Mouse (Mus musculus) mature B cell (primary cell): ENCODE data around the gene Ccdc28b.

Experiments used
- in situ Hi-C: fragments of 300-500 bp; cut with MboI; formaldehyde crosslinking; loops from 2 replicates; pipeline ENCODE4 v1.14.3; 2019

Ccdc28b gene

DNA sequence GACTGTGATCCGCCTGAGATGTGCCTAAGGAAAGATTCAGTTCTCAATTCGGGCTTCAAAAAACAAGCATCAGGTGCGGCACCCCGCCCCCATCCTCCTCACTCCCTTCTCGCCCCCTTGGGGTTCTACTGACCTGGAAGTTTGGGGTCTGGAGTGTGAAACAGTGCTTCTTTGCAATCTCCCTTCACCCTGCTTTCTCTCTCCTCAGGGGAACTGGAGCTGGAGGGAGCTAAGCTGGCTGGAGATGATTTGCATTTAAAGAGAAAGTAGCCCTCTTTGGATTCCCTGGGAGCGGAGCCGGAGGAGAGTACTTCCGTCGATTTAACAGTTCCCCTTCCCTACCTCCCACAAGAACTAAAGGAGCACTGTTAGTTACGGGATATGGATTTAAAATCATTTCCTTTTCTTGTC, at the start of gene Ccdc28b:
TSS of gene Ccdc28b (minus strand) at position 267 of the 411 bp plus-strand sequence.
- in situ Hi-C loops = no loop called here

DNA sequence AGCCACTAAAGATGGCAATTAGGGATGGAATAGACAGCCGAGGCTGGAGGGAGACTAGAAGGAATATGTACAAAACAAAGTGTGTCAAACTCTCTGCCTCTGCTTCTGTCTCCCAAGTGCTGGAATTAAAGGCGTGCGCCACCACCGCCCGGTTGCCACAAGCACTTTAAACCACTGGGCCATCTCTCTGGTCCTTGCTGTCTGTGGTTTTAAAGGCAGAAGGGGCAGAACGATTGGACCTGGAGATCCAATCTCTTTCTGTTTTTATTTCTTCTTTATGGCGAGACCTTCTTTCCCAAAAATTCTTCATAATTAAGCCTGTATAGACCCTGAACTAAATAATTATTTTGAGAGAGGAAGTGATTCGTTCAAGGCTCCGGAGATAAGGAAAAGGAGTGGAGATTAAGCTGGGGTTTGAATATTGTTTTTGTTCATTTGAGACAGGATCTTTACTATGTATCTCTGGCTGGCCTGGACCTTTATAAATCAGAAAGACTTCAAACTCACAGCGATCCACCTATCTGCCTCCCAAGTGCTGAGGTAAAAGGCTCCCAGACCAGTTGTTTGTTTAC, 49.2 kb upstream of the Ccdc28b start:
- in situ Hi-C loops = no loop called here

DNA sequence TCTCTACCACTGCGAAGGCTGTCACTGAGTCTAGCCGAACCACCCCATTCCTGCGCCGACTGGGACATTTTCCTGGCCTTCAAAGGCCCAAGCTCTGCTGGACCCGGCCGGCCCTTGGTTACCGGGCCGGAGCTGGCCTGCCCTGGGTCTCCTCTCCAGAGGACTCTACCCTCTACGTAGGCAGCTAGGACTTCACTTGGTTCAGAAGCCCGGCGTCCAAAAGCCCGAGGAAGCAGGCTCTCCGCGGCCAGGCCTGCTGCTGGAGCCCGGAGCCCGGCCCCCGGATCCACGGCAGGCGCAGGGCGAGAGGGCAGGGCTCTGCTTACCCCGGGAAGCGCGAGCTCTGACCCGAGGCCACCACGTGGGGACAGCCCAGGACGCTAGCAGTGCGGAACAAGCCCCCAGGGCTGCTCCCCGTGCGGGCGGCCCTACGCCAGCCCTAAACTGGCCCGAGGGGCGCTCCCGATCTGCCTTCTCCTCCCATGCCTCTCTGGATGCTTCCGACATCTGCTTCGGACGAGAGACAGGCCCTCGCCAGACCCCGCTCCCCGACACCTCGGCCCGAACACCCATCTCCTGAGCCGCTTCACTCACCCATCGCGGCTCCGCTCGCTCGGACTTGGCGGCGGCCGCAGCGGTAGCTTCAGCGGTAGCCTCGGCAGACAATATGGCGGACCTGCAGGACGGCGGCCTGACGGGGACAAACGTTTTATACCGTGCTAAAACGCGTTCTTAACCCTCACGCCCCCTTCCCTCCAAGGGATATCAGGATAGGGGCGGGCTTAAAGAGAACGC, 48.5 kb upstream of the Ccdc28b start, which contains the start of gene Kpna6:
TSS of gene Kpna6 (minus strand) at position 685 of the 795 bp plus-strand sequence.
- in situ Hi-C loops = no loop called here

DNA sequence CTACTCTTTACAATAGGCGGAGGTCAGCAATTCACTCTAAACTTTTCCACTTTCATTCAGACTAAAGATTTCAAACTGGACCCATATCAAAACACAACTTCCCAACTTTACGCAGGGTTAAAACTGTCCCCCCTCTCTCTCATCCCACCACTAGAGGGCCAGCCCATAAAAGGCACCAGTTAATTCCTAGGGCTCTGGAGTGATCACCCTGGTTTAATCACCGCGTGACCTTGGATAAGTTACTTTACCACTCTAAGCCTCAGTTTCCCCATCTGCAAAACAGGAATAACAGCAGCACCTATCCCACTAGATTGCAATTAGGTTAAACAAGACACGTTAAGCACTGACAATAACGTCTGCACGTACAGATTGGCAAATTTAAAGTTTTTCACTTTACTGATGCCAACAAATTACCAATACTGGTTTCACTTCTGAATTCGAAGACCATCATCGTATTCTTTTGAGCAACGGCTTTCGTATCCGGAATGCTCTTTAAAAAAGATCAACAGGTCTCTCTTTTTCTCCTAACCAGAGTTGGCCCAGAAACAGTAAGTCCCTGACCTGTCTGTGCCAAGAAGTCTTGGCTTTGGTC, 47.8 kb upstream of the Ccdc28b start:
- in situ Hi-C loops = no loop called here

DNA sequence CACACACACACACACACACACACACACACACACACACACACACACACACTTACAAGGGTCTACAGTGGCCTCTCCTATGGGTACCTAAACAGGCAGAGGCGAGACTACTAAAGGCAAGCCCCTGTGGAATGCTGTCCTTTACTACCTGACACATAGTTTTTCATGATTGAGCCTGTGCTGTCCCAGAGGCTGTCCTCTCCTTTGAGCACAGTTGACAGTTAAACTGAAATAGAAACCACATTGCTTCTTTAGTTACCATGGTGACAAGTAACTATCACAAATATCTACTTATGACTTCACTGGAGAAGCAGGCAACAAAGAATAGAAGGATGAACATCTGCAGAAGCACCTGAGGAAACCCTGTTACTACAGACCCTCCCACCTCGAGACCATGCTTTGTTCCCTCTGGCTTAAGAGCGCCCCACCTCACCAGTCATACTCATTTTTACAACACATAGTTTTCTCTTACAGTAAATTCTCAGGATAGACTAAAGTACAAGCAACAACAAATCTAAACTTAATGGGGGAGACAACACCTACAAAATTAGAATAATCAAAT, 38.6 kb upstream of the Ccdc28b start:
- in situ Hi-C loops = no loop called here

DNA sequence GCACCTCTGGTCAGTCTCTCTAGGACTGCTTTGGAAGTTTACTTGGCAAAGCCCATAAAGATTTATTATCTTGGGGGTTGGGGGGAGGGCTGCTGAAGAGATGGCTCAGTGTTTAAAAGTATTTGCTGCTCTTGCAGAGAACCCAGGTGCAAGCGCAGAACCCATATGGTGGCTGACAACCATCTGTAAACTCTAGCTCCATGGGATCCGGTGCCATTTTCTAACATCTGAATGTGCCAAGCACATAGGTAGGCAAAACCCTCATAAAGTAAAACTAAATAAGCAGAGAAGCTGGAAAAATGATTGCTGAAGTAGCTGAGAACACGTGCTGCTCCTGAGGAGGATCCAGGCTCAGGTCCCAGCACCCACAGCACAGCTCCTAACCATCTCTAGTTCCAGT, 37.8 kb upstream of the Ccdc28b start:
- in situ Hi-C loops = no loop called here

DNA sequence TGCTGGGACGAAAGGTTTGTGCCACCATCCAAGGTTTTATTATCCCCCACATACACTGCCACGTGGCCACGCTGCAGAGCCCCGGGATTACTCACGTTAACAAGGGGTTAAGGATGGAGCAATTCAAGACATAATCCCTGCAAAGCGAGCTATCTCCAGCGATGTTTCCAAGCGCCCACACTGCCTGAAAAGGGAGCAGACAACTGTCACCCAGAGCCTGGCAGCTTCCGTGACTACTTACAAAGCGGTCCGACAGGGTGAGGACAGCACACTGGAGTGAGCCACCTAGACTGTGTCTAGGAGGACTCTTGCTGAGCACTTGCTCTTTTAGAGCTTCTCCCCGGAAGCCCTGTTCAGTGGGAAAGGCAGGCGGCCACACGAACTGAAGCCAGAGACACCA, 31.0 kb upstream of the Ccdc28b start:
- in situ Hi-C loops = no loop called here

DNA sequence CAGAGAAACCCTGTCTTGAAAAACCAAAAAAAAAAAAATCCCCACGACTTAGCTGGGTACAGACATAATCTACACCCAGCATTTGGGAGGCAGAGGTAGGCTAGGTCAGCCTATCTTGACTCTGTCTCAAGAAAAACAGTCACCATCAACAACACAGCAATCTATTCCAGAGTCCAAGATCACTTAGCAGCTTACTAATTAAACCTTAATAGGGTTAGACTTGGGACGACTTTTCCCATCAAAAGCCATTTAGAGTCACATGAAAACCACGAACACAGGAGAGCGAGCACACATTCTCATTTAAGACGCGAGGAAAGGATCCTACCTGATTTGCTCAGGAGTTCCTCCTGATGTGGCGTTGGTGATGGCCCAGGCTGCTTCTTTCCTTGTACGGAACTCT, 26.6 kb upstream of the Ccdc28b start:
- in situ Hi-C loops = no loop called here

DNA sequence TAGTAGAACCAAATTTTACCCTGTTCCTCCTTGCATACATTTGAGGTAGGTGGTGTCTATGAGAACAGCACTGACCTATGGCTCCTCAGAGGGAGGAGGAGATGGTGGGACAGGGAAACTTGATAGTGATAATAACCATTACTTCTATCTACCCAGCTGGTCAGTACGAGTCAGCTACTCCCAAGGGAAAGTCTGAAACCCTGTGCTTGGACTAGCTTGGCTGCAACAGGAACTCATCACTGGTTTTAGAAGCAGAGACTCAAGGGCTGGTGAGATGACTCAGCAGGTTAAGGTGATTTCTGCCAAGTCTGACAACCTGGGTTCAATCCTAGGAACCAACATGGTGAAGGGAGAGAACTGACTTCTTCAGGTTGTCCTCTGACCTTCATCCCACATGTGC, 24.9 kb upstream of the Ccdc28b start:
- in situ Hi-C loops = no loop called here

DNA sequence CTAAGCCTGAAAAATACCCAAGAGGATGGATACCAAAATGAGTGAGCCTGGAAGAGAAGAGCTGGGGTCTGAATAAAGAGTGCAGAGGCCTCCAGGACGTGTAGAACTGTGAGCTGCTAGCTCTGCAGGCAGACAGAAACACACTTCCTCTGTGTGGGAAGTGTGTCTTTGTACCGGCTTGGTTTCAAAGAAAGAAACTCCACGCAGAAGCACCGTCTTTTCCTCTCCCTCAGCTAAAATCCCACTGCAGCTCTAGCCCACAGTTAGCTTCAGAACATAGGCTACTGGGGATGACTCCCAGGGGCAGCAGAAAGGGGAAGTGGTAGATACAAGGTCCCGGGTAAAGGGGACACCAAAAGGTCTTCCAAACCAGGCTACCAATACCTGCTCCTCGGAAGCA, 21.5 kb upstream of the Ccdc28b start:
- in situ Hi-C loops = no loop called here

DNA sequence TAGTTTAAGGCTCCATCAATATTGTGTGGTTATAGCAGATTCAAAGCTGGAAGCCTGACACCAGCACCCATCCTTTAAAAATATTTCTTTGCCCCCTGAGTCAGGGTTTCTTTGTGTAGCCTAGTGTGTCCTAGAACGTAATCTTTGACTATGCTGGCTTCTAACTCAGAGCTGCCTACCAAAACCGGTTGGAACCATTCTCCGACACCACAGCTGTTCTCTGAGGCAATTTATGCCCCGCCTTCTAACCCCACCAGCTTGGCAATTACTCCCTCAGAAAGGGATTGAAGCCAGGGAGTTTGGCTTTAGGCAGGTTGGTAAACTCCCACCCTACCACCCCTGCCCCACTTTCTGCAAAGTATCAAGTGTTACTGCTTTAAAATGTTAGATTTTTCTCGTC, 18.0 kb upstream of the Ccdc28b start:
- in situ Hi-C loops = no loop called here

DNA sequence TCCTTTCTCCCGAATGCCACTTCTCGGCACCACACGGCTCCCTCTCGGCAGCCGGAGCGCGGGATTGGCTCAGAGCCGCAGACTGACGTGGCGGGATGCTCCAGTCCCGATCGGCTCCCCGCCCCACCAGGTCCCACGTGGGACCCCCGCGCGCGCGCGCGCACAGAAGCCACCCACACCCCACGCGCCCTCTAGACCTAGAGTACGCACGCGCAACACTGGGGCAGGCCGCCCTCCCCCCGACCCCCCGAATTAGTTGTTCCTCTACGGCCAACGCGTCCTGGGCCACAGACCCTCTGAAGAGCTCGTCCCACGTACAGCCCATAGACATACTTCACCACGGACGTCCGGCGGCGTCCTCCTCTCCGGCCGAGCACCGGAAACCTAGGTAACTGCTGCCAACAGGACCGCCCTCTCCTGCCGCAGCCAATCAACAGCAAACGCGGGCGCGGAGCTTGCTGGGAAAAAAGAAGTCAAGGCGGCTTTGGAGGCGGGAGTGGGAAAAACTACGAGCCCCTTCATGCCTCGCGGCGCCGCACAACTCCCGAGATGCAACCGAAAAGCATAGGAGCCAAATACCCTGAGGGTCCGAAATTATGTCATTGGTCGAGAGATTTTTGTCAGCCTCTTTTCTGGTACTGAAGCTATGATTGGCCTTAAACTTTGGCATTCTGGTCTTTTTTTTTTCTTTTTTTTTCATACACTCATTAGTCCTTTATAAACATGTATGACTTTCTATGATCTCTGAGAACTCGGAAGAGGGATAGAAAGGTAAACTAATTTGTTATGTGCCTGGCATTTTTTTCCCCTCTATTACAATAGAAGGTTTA, 17.1 kb upstream of the Ccdc28b start, which contains the start of gene Txlna:
TSS of gene Txlna (minus strand) at position 428 of the 830 bp plus-strand sequence.
- in situ Hi-C loops = no loop called here

DNA sequence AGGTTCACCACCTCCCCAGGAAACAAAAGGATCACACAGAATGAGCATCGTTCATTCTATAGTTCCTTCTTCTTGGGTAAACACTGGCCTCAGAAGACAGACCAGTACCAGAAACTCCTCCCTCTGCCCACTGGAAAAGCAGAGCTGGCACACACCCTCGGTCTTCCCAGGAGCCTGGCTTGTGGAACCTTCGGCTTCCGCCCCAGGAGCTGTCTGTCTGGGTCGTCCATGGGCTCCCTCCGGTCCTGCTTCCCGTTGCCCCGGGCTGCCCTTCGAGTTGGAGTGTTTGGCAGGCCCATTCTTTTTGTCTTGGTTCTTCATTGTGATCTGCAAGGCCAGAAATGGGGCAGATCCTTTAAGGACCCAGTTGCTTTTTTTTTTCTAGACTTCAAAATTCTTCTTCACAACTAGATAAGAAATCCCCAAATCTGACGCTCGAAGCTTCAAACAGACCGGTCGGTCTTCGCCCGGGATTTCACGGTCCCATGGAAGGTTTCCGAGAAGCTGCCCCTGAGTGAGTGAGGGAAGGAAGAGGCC, 16.4 kb upstream of the Ccdc28b start:
- in situ Hi-C loops = no loop called here

DNA sequence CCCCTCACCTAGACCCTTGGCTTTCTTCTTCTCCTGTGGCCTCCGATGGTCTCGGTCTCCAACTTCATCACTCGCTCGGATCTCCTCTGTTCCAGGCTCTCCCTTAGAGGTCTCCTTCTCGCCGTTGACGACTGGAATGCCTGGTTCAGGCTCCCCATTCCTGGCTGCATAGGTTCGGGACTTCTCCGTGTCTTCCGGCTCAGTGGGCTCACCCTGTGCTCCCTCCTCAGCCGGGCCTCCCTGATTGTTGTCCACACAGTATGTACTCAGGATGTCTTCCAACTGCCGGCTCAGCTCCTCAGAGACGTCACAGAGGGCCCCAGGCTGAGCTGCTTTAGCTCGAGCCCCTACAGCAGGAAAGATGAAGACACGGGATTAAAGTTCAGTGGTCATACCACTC, 15.5 kb upstream of the Ccdc28b start:
- in situ Hi-C loops = no loop called here

DNA sequence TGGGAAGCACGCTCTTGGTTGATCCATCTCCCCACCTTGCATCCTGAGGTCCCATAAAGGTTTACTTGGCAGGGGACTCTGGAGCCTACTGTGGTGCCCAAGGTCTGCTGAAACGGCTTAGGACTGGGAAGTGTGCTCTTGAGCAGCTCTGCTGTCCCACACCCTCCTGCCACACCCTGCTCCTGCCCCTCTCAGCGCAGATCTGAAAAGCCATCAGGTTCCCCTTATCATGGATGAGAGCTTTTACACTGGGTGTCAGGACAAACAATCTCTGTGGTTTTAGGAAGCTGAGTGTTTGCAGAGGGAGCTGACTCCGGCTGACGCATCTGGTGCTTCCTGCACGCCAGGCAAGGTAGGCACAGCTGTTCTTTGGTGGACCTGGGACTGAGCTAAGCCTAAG, 10.1 kb upstream of the Ccdc28b start:
- in situ Hi-C loops = no loop called here

DNA sequence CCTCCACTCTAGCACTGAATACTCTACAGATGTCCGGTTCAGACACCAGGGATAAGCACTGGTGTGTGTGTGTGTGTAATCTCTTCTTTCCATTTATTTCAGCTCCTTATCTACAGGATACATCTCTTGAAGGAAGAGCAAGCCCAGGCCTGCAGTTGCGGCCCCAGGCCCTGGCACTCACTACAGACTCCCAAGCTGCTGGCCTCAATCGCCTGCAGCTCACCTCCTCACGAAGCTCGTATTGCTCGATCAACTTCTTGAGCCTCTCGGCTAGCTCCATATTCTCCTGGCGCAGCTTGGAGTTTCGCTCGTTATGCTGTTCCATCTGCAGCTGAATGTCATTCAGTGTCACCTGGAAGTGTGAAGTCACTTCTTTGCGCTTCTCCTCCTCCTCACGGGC, 8.1 kb upstream of the Ccdc28b start:
- in situ Hi-C loops = no loop called here

DNA sequence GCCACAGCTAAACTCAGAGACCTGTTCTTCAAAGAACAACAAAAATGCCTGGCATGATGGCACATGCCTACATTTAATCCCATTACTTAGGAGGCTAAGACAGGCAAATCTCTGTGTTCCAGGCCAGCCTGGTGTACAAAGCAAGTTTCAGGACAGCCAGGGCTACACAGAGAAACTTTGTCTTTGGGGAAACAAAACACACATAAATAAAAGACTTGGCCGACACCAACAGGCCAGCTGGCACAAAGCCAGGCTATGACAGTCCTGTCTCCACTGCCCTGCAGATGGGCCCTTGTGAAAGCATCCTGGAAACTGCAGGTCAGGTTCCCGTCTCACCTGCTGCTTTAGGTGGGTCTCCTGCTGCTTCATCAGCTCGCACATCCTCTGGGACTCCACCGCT, 7.2 kb upstream of the Ccdc28b start:
- in situ Hi-C loops = no loop called here

DNA sequence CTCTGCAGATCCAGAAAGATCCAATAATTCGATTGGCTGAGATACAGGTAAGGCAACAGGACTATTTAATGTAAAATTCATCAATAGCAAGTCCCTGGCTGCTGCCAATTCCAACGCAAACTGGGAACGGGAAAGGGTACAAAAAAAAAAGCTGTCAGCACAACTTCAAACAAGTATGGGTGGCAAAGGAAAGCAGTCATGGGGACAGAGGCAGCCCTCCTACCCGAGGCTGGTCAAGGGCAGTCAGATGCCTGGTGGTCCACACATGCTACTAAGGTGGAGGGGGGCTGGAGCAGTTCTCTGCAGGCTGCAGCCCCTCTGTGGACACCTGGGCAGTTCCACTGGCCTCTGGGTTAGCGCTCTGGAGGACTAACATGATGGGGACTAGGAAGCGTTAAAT, 2.3 kb upstream of the Ccdc28b start:
- in situ Hi-C loops = no loop called here

DNA sequence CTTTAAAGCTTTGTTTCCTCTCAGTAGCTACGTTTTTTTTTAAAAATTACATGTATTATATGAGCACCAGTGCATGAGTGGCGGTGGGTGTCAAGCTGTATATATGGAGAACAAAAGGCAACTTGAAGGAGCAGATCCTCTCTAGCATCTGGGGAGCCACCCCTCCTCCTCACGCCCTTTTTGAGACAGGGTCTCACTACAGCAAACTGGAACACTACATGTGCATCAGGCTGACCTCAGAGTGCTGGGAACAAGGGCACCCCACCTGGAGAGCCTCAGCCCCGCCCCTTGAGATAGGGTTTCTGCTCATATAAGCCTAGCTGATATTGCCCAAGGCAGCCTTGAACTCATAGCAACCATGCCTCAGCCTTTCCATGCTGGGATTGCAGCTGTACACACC, 1.7 kb upstream of the Ccdc28b start:
- in situ Hi-C loops = no loop called here

DNA sequence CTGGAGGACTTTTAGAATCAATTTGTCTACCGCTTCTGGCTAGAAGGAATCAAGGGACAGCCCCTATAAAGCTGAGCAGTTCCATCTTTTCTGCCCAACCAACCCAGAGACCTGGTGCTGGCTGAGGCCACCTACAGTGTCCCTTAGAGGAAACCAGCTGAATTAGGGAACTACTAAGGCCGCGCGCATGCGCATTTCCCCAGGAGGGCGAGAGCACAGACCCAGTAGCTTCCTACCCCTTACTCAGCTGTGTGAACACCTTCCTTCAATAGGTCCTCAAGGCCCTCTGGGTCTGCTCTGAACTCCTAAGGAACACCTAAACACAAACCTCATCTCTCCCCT, 1.3 kb upstream of the Ccdc28b start:
- in situ Hi-C loops = no loop called here

DNA sequence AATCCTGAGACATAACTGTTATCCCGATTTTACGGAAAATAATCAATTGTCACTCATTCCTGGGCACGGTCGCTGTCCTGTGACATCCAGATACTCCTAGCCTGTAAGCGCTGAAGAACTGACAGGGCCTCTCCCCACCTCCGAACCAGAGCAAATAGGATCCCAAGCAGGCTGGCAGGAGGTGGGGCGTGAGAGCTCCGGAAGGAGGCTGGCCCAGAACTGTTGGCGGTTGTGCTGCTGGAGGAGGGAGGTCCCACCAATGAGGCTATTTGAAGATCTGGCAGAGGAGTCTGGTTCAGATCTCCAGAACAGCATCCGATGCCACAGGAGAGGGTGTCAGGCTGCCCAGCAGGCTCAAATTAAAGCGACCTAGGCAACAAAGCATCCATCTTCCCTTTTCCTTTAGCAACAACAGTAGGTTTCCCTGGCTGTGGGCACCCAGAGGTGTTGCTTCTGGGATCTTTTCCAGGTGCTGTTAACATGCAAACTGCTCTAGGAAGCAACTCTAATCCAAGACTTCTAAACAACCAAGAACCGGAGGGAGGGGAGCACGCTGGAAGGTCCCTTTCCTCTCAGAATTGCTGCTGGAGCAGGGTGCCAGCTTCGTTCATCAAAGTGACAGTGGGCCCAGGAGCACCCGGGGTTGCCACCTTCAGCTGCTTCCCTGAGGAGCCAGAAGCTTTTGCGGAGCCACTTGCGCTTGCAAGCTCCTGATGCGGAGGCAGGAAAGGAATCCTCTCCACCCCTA, 708 bp upstream of the Ccdc28b start:
- in situ Hi-C loops = no loop called here
